Mouse (Mus musculus): ENCODE results near the gene Slc25a42.

Slc25a42 gene

DNA sequence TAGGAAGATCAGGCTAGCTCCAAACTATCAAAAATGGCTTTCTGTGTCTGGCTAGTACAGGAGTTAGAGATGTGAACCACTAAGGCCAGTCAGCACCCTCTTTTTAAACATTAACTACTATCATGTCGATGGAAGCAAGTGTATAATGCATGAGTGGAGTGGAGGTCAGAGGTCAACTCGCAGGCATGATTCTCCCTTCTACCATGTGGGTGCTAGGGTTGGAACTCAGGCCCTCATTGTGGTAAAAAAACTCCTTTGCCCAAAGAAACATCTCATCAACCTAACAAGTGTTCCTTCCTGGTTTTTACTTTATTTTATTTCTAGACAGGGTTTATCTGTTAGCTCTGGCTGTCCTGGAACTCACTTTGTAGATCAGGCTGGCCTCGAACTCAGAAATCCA, 41.4 kb downstream of the Slc25a42 start:
- DNase-seq (ENCODE audit: low spot score in 2 of 2), result no peak

DNA sequence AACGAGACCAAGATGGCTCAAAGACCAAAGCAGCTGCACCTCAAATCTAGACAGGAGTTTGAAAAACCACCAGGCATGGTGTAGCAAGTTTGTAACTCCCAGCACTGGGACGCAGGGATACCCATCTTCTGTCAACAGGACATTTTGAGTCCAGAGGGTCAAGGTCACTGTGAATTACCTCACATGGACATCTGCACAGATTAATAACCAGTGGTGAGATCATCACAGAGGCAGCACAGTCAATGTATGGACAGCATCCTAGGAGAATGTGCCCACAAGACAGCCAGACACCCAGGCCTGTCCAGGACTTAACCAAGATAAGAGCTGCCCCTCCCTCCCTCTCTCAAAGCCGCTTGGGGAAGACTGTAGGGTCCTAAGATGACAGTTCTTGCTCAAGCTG, 42.0 kb downstream of the Slc25a42 start:
- no peak for DNase-seq (ENCODE audit: low spot score in 2 of 2)

DNA sequence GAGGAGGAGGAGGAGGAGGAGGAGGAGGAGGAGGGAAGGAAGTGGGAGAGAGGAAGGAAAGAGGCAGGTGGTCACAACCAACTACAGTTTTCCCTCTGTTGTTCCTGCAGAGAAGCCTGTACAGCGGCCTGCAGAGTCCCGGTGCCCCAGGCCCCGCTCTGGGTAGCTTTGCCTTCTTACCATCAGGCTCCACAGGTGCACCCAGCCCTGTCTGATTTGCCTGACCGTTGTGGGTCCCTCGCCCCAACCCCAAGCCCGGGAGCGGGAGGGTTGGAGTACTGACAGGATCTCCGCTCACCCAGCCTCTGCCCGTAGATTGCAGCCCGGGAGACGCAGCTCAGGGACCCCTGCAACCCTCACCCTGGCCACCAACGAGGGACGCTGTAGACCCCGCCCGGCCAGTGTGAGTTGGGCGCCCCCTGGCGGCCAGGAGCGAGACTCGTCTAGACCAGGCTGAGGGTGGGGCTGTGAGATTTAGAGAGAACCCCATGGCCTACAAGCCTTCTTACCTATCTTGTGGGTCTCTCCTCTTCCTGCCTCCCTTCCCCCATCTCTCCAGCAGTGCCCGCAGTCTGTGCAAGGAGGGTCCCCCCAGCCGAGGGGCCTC, 45.5 kb downstream of the Slc25a42 start:
- peak in 1 of 2 experiments; percentile 41 for DNase-seq (ENCODE audit: low spot score in 2 of 2)

DNA sequence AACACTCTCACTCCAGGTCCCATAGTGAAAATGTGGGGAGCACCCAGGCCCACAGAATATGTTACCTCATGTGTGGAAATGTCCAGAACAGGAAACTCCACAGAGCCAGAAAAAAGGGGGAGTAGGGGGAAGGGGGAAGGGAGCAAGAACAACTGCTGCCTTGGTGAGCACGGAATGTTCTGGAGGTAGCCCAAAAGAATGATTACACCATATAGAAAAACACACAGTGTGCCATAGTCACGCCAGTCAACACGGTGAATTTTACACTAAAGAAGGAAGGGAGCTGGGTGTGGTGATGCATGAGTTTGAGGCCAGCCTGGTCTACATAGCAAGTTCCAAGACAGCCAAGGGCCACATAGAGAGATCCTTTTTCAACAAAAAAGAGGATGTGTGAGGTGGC, 48.8 kb downstream of the Slc25a42 start:
- DNase-seq (ENCODE audit: low spot score in 2 of 2), result no peak

DNA sequence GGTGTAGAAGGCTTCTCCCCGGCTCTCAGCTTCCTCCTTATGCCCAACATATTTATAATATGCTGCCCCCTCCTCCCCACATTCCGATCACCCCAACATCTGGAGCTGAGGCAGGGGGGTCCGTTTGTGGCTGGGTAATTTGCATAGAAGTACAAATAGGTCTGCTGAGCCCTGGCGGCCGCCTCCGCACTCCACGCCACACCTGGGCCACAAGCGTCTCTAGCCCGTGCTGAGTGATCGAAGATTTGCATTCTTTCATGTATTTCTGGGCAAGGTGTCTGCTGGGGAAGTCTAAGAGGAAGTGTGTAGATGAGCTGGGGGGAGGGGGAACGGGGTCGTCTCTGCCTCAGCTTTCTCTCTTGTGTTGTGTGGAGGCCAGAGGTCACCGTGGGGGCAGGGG, 52.1 kb downstream of the Slc25a42 start:
- DNase-seq (ENCODE audit: low spot score in 2 of 2), result no peak

DNA sequence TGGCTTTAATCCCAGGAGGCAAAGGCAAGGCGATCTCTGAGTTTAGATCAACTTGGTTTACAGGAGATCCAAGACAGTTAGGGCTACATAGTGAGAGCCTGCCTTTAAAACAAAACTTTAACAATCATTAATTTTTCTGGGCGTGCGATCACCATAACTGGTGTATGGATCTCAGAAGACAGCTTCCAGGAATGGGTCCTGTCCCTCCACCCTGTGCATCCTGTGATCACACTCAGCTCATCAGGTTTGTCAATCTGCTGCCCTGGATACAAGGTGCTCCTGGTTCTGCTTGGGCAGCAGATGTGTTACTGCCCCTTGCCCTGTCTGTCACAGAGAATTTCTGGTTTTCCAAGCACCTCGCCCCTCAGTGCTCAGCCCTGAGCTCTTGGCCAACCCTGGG, 52.9 kb downstream of the Slc25a42 start:
- no peak for DNase-seq (ENCODE audit: low spot score in 2 of 2)

DNA sequence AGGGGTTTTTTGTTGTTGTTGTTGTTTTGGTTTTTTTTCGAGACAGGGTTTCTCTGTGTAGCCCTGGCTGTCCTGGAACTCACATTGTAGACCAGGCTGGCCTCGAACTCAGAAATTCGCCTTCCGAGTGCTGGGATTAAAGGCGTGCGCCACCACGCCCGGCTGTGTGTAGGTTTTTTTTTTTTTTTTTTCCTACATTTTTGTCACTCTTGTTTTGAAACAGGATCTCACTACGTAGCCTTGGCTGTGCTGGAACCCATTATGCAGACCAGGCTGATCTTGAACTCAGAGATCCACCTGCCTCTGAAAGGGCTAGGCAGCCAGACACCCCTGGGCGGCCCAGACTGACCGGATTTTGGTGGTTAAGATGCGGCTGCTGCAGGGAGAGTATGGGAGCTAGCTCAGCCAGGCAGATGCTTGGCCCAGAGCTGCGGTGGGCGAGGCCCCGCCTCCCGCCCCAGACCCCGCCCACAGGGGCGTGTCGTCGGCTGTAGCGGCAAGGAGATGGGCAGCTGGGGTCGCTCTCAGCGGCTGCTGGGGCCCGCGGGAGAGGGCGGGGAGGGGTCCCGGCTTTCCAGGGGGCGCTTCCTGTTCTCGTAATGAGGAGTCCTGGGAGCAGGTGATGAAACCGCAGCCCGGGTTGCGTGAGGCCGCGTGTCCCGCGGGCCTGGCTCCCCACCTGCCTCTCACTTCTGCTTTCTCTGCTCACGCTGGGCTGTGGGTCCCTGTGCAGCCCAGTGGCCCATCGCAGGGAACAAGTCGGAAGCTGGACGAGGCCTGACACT, 53.8 kb downstream of the Slc25a42 start:
- peak; percentile 28 to 57 for DNase-seq (ENCODE audit: low spot score in 2 of 2)

DNA sequence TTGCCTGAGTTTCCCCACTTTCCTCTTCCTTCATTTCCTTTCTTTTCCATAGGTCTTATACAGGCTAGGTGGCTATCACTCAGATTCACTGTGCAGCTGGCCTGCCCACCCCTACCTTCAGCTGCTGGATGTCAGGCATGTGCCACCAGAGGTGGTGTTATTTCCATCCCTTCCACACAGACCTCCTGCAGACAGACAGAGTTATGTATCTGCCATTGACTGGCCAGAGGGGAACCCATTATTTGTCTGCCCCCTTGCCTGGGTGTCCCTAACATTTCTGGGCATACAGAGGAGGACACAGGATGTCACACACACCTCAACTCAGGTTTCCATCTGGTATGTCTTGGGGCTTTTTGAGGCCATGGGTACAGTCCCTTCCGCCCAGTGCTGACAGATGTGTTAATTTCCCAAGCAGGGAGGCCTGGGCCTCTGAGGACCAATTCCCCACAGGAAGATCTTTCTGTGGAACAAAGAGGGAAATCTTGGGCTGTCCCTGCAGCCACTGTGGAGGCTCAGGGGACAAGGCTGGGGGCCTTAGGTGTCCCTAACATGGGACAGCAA, 54.8 kb downstream of the Slc25a42 start:
- no peak for DNase-seq (ENCODE audit: low spot score in 2 of 2)

DNA sequence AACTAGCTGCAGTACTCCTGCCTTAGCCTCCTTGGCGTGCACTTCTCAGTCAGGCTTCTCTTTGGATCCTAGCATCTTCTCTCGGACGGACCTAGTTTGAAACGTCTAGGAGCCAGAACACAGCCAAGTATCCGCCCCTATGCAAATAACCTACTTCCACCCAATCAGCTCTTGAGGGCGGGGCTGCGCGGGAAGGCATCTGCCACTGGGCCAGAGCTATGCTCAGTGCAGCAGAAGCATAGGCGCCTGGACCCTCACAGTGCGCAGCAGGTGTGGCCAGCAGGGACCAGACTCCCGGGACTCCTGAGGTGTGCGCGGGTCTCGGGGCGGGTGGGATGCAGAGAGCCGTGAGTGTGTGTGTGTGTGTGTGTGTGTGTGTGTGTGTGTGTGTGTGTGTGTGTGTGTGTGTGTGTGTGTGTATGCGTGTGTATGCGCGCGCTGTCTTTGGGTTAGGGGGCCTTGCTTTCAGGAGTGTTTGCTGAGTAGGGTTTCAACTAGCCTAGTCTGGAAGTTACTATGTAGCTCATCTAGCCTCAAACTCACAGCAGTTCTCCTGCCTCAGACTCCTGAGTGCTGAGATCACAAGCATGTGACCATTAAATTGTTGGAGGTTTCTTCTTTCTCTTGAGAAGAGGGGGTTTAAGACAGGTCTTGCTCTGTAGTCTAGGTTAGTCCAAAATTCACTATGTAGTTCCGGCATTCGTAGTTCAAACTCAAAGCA, 59.4 kb downstream of the Slc25a42 start:
- DNase-seq (ENCODE audit: low spot score in 2 of 2), result peak in 1 of 2 experiments; percentile 22

DNA sequence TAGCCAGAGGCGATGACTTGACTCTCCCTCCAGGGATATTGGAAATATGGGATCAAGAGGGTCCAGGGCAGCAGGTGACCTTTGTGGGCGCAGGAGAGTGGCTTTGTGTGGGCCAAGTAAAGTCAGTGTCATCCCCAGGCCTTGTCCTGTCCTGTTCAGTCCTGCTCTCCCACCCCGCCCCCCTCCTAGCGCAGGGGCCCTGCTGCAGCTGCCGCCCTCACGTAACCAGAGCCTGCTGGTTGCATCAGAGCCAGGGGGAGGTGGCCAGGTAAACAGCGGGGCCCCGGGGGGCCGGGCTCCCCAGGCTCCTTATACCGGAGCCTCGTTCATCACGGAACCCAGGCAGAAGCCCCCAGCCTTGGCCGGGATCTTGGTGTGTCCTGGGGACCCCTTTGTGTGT, 61.9 kb downstream of the Slc25a42 start:
- no peak for DNase-seq (ENCODE audit: low spot score in 2 of 2)

DNA sequence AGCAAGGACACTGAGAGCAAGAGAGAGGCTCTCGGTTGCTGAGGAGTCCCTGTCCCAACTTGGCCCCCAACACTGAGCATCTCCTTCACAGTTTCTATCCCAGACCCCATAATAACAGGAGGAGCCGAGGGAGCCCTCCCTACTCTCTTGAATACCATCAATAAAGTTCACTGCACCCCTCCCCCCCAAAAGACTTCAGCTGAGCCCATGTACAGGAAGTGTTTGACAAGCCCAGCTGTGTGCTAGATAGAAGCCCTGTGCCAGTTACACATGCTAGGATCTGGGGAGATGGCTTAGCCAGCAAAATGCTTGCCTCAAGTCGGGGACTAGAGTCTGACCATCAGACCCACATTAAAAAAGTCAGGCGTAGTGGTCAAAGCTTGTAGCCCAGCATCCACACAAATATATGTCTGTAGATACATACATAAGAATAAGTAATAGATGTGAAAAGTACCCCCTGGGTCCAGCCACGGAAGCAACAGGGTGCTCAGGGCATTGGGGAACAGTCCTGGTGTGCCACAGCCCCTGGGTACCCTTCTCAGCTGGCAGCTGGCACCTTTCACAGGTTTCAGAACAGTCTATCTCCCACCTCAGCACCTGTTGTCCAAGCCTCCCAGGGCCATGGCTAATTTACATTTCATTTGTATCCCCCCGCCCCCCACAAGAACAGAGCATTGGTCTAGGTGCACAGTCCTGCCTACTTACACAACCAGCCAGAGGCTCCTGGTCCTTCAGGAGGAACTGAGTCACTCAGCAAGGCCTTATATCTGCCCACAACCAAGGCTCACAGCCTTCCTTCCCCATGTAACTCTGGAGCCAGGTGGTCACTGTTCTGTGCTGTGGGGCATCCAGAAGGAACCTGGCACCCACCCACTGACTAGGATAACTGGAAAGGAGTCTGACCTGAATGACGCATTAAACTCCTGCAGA, 64.2 kb downstream of the Slc25a42 start:
- no peak for DNase-seq (ENCODE audit: low spot score in 2 of 2)

DNA sequence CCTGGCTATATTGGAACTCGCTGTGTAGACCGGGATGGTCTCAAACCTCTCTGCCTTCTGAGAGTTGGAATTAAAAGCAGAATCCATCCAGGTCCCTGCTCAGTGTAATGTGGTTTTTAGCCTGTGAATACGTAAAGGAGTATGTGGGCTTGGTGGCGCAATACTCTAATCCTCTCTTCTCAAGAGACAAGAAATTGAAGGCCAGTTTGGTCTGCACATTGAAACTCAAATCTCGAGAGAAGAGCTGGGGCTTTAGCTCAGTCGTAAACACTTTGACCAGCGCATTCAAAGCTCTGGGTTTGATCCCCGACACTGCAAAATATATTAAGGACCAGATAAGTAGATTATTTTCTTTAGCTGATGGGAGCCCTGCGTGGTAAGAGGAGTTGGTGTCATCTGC, 72.1 kb downstream of the Slc25a42 start:
- no peak for DNase-seq (ENCODE audit: low spot score in 2 of 2)

DNA sequence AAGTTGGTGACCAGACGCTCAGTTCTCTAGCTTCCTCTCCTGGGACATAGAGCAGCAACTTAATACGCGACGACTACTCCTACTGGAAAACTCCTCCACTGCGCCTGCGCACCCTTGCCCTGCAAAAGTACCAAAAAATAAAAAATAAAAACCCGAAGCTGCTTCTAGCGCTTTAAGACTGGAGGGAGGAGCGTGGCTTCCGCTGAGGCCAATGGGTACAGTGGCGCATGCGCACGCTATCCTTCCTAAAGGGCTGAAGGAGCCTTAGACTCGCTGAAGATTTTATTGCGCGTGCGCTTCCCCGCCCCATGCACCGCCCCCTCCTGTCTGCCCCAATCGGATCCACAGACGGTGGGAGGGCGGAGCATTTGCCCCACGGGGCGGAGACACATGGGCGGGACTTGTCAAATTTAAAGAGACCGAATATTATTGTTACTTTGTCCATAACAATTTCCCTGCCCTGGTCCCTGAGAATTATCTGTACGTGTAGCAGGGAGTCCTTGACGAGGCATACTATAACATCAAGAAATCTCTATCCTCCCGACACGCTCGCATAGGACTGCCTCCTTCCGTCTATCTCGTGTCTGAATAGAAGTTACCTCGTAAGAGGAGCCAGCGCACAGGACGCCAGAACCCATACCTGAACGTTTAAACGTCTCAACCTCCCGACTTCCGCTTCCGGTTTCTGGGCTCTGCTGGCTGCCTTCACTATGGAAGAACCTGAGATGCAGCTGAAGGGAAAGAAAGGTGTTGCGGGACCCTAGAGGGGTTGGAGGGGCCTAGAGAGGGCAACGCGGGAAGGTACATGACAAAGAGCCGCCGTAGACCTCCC, 72.9 kb downstream of the Slc25a42 start, which contains the start of the genes Rfxank, Borcs8 and Mef2b:
Gene Rfxank, minus strand, starts transcription at position 129 of the 832 bp plus-strand sequence.
Gene Borcs8, plus strand, starts transcription at position 474 of the 832 bp plus-strand sequence.
Gene Mef2b, plus strand, starts transcription at position 686 of the 832 bp plus-strand sequence.
- DNase-seq (ENCODE audit: low spot score in 2 of 2), result peak; percentile 93 to 95

DNA sequence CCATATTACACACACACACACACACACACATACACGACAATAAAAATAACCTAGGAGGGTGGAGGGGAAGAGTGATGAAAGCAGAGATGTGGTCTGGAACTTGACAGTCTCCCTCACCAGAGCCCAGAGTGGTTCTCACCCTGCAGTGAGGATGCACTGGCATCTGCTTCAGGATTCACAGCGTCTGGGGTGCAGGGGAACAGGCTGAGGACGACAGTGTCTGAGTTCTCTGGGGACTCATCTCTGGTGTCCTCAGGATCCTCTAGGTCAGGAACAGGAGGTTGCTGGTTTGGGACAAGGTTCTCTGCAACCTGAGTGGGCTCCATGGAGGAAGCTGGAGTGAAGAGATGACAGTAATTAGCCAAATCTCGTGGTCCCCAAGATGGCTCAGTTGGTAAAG, 74.2 kb downstream of the Slc25a42 start:
- no peak for DNase-seq (ENCODE audit: low spot score in 2 of 2)

DNA sequence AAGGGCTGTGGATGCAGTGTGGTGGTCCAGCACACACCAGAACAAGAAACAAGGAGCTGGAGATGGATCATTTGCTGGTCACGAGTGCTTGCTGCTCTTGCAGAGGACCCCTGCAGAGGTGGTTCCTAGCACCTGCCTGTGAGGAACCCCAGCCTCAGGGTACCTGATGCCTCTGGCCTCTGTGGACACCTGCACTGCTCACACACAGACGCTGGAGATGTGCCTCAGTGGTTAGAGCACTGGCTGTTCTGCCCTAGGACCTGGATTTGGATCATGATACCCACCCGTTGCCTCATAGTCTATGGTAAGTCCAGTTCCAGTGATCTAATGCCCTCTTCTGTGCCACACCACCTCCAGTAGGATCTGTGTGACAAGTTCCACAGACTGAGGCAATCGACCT, 75.5 kb downstream of the Slc25a42 start:
- DNase-seq (ENCODE audit: low spot score in 2 of 2), result no peak

DNA sequence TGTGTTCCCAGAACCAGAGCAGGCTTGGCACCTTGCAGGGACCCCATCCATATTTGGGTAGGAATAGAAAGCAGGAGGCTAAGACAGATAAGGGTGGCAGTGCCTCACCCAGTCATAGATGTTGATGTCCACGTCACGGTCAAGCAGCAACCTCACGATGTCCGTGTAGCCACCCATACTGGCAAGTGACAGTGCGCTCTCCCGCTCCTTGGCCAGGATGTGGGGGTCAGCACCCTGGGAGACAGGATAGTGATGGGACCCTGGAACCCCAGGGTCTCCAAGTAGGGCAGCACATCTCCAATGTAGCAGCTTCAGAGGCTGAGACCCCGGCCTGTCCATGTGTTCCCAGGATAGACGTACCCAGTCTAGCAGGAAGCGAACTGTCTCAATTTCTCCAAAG, 77.2 kb downstream of the Slc25a42 start:
- no peak for DNase-seq (ENCODE audit: low spot score in 2 of 2)

All from frontal cortex, postnatal 25 days (tissue).